Mouse (Mus musculus) G1E (cell line): ENCODE measurements around the gene RPS10-NUDT3.

Experiments used
- CTCF ChIP-seq: IDR thresholded peaks from 2 replicates; pipeline ENCODE4 v1.5.1; 2012; ENCODE audit warnings: low read depth, low read length, inconsistent platforms, mixed read lengths
- GATA1 ChIP-seq: IDR thresholded peaks from 2 replicates; pipeline ENCODE4 v1.6.1; 2012; ENCODE audit warnings: borderline replicate concordance, low read length, inconsistent platforms, mixed read lengths
- POLR2AphosphoS5 ChIP-seq: IDR thresholded peaks from 2 replicates; pipeline ENCODE4 v1.6.1; 2012; ENCODE audit warnings: low read depth, low read length, inconsistent platforms; ENCODE audit not compliant: insufficient replicate concordance

DNA sequence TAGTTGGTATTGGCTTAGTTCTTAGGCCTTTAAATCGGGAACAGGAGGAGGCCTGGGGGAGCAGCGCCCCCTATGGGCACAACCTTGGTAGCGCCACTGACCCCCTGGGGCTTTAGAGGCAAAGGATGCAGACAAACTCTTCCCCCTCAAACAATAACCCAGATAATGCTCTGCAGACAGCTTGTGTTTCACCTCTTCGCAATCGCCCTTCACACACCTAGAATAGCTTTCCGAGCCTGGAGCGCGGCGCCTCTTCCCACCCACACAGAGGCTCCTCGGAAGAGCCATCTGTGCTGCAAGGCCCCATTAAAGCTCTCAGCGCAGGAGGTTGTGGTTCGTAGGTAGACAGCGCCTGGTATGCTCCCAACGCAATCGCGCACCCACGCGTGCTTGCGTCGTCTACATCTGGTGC is 3.9 kb upstream of the RPS10-NUDT3 start:
- peak; percentile 91 for TF ChIP-seq CTCF
- TF ChIP-seq GATA1: no peak
- no peak for TF ChIP-seq POLR2AphosphoS5
